Mouse (Mus musculus) ES-Bruce4 (cell line): ENCODE measurements around the gene A630023A22Rik.

ENCODE experiments used
- CTCF ChIP-seq: IDR thresholded peaks from one replicate; pipeline ENCODE4 v1.8.1; 2011; ENCODE audit warnings: low read depth, low read length
- EP300 ChIP-seq: IDR thresholded peaks from 2 replicates; pipeline ENCODE4 v1.6.1; 2011; ENCODE audit warnings: low read depth, low read length; ENCODE audit not compliant: insufficient read depth
- POLR2A ChIP-seq: IDR thresholded peaks from one replicate; pipeline ENCODE4 v1.8.1; 2011; ENCODE audit warnings: low read length; ENCODE audit not compliant: insufficient read depth

GRCm38 (mm10) chr14:34119046-34119723 is 16.6 kb upstream of the A630023A22Rik start:
- TF ChIP-seq CTCF (no peak), POLR2A (no peak), EP300 (no peak)
